Comparison of ENCODE assay signal across 21 mouse cellular contexts in the genomic region with DNA sequence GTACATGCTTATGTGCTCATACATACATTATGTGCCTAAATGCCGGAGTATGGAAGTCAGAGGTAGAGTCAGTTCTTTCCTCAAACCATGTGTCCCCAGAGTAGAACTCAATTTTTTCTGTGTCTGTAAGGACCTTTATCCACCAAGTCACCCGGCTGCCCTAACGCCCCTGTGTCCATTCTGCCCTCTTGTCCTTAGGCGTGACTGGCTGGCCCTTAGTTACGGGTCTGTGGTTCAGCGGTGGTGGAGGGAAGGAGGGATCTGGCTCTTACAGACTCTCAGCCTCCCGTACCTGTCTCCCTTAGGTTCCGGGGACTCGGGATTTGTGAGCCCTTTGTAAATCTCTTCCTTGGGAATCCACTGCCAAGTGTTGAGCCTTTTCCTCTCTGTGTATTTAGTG. TPM values are rescaled to one million over a fixed set of nuclear protein-coding genes. Genes with fewer than 3 reads are reported as not detected.
DNase-seq lines count a peak whose midpoint lies in the region; ATAC-seq and TF ChIP-seq lines count a peak whose summit lies in the region.
"Had no signal": no experiment of that assay in that cellular context is flagged by ENCODE, and none has a peak within 500 bp of the region (broad histone marks: within the 10 kb centered on the region; RNA-seq: fewer than 3 reads in every experiment).

No protein-coding gene starts in this region.

- peak; percentile 27; the same call in 1 of the 2 replicates for ATAC-seq in liver, embryonic 16.5 days (ENCODE audit: low read depth)
- ATAC-seq in liver, embryonic 12.5 days = no peak
- ATAC-seq in kidney, postnatal 0 days (replicated peaks; ENCODE audit: low FRiP score, low read depth) = no peak
- no peak for ATAC-seq in stomach, postnatal 0 days (ENCODE audit: low FRiP score, low TSS enrichment)
- ATAC-seq in intestine, embryonic 15.5 days = no peak
- ATAC-seq: CD4-positive, CD25-positive, alpha-beta regulatory T cell, adult 4 months; forebrain, postnatal 0 days had no signal

- no peak for TF ChIP-seq EP300 in stomach, postnatal 0 days (optimal IDR thresholded peaks at IDR 0.05)

- peaks cover 8% of the 10 kb centered on the region for H3K4me1 ChIP-seq in liver, embryonic 16.5 days (ENCODE audit: control insufficient read depth, low read depth, low read length)
- peaks cover 19% of the 10 kb centered on the region for H3K4me1 ChIP-seq in liver, embryonic 12.5 days
- peaks cover 10% of the 10 kb centered on the region; the same call in 1 of the 2 replicates for H3K4me1 ChIP-seq in kidney, adult 2 months (ENCODE audit: control insufficient read depth, insufficient read depth, low read length)
- 0 out of 2 replicates have a peak, but pooled peaks cover 5% of the 10 kb centered on the region for H3K4me1 ChIP-seq in kidney, postnatal 0 days (replicated peaks; ENCODE audit: insufficient read depth, low read length)
- no peaks in the 10 kb centered on the region for H3K4me1 ChIP-seq in stomach, postnatal 0 days (replicated peaks; ENCODE audit: control insufficient read depth, insufficient read depth)
- 0 out of 2 replicates have a peak, but pooled peaks cover 2% of the 10 kb centered on the region for H3K4me1 ChIP-seq in intestine, embryonic 15.5 days (replicated peaks)
- H3K4me1 ChIP-seq: neural tube, embryonic 13.5 days had no signal

- DNase-seq in kidney, adult 2 months = peak; percentile 79
- no peak for DNase-seq in kidney, postnatal 0 days (ENCODE audit: low spot score)
- peak; percentile 21 for DNase-seq in stomach, postnatal 0 days (ENCODE audit: low spot score)
- DNase-seq in frontal cortex, adult 2 months (ENCODE audit: extremely low spot score in 1 of 2, low spot score in 1 of 2) = no peak
- DNase-seq: cerebellum, adult 11-12 months; cerebellum, postnatal 10 days; forebrain, postnatal 0 days; lung, adult 2 months; midbrain, embryonic 14.5 days; retina, postnatal 1 day; right cerebral cortex, postnatal 25 days; spleen, adult 18-20 months had no signal

- H3K27ac ChIP-seq in liver, embryonic 16.5 days (ENCODE audit: low read length) = no peak overlapping the region
- no peak overlapping the region for H3K27ac ChIP-seq in liver, embryonic 12.5 days
- H3K27ac ChIP-seq in kidney, adult 2 months (ENCODE audit: insufficient read depth, low read depth, low read length) = no peak overlapping the region
- peak overlapping the region; percentile 44; the same call in 1 of the 2 replicates for H3K27ac ChIP-seq in kidney, postnatal 0 days
- no peak overlapping the region for H3K27ac ChIP-seq in stomach, postnatal 0 days (replicated peaks)
- no peak overlapping the region for H3K27ac ChIP-seq in intestine, embryonic 15.5 days
- H3K27ac ChIP-seq: embryonic facial prominence, embryonic 12.5 days; heart, embryonic 10.5 days; hindbrain, embryonic 15.5 days; neural tube, embryonic 13.5 days had no signal

- no peak overlapping the region for H3K9ac ChIP-seq in liver, embryonic 16.5 days (ENCODE audit: low read depth, low read length)
- no peak overlapping the region for H3K9ac ChIP-seq in liver, embryonic 12.5 days
- no peak overlapping the region for H3K9ac ChIP-seq in kidney, postnatal 0 days (ENCODE audit: low read depth, low read length)
- H3K9ac ChIP-seq in stomach, postnatal 0 days (ENCODE audit: low read length) = no peak overlapping the region
- no peak overlapping the region for H3K9ac ChIP-seq in intestine, embryonic 15.5 days
- H3K9ac ChIP-seq: embryonic facial prominence, embryonic 12.5 days; forebrain, postnatal 0 days; hindbrain, embryonic 15.5 days; neural tube, embryonic 13.5 days had no signal

- 80% methylated on average over 9 of the region's 9 CpGs for WGBS in liver, embryonic 16.5 days (ENCODE audit: insufficient replicate concordance)
- 86% methylated on average over 9 of the region's 9 CpGs for whole genome bisulfite sequencing in liver, embryonic 12.5 days (ENCODE audit: insufficient replicate concordance)
- WGBS in kidney, adult 2 months = 38% methylated on average over 9 of the region's 9 CpGs
- 50% methylated on average over 9 of the region's 9 CpGs for WGBS in kidney, postnatal 0 days
- 78% methylated on average over 9 of the region's 9 CpGs for WGBS in stomach, postnatal 0 days
- WGBS in intestine, embryonic 15.5 days = 86% methylated on average over 9 of the region's 9 CpGs

- no peaks in the 10 kb centered on the region for H3K36me3 ChIP-seq in liver, embryonic 16.5 days (ENCODE audit: control insufficient read depth, insufficient read depth)
- peaks cover 41% of the 10 kb centered on the region for H3K36me3 ChIP-seq in liver, embryonic 12.5 days
- H3K36me3 ChIP-seq in kidney, adult 2 months (ENCODE audit: control insufficient read depth, insufficient read depth, low read length) = no peaks in the 10 kb centered on the region
- 0 out of 2 replicates have a peak, but pooled peaks cover 2% of the 10 kb centered on the region for H3K36me3 ChIP-seq in kidney, postnatal 0 days (ENCODE audit: insufficient read depth, low read length)
- no peaks in the 10 kb centered on the region for H3K36me3 ChIP-seq in stomach, postnatal 0 days (ENCODE audit: control insufficient read depth, insufficient read depth, low read length)
- 0 out of 2 replicates have a peak, but pooled peaks cover 4% of the 10 kb centered on the region for H3K36me3 ChIP-seq in intestine, embryonic 15.5 days
- H3K36me3 ChIP-seq: hindbrain, embryonic 15.5 days had no signal

- no peak overlapping the region for H3K4me3 ChIP-seq in liver, embryonic 16.5 days (ENCODE audit: low read depth, low read length)
- H3K4me3 ChIP-seq in liver, embryonic 12.5 days = no peak overlapping the region
- no peak overlapping the region for H3K4me3 ChIP-seq in kidney, adult 2 months (ENCODE audit: insufficient read depth, low read depth, low read length)
- no peak overlapping the region for H3K4me3 ChIP-seq in kidney, postnatal 0 days (replicated peaks; ENCODE audit: low read depth, low read length)
- H3K4me3 ChIP-seq in stomach, postnatal 0 days (ENCODE audit: low read depth, low read length) = no peak overlapping the region
- H3K4me3 ChIP-seq in intestine, embryonic 15.5 days (replicated peaks) = no peak overlapping the region
- H3K4me3 ChIP-seq: embryonic facial prominence, embryonic 12.5 days; heart, embryonic 10.5 days; hindbrain, embryonic 15.5 days; megakaryocyte, embryonic 14.5 days; neural tube, embryonic 13.5 days had no signal

- no peak for TF ChIP-seq POLR2A in kidney, adult 2 months (IDR thresholded peaks at IDR 0.05; ENCODE audit: low read depth, low read length)

- TF ChIP-seq CTCF in kidney, adult 2 months (conservative IDR thresholded peaks at IDR 0.05; ENCODE audit: insufficient read depth, insufficient read length, low read depth, low read length) = no peak
- TF ChIP-seq CTCF in kidney, postnatal 0 days (IDR thresholded peaks at IDR 0.05; ENCODE audit: low read depth) = no peak
- no peak for TF ChIP-seq CTCF in stomach, postnatal 0 days (IDR thresholded peaks at IDR 0.05; ENCODE audit: low read depth)

- H3K9me3 ChIP-seq in liver, embryonic 16.5 days (replicated peaks; ENCODE audit: control insufficient read depth, low read length) = no peaks in the 10 kb centered on the region
- H3K9me3 ChIP-seq in liver, embryonic 12.5 days (replicated peaks) = no peaks in the 10 kb centered on the region
- no peaks in the 10 kb centered on the region for H3K9me3 ChIP-seq in kidney, postnatal 0 days (replicated peaks; ENCODE audit: low read length)
- H3K9me3 ChIP-seq in stomach, postnatal 0 days (ENCODE audit: control insufficient read depth, low read length) = no peaks in the 10 kb centered on the region
- H3K9me3 ChIP-seq in intestine, embryonic 15.5 days = no peaks in the 10 kb centered on the region
- H3K9me3 ChIP-seq: embryonic facial prominence, embryonic 12.5 days; heart, embryonic 10.5 days; hindbrain, embryonic 15.5 days; megakaryocyte, embryonic 14.5 days; neural tube, embryonic 13.5 days had no signal

- H3K4me2 ChIP-seq in liver, embryonic 16.5 days (ENCODE audit: low read depth, low read length) = no peak overlapping the region
- no peak overlapping the region for H3K4me2 ChIP-seq in liver, embryonic 12.5 days
- H3K4me2 ChIP-seq in kidney, postnatal 0 days (ENCODE audit: low read length) = no peak overlapping the region
- H3K4me2 ChIP-seq in stomach, postnatal 0 days (replicated peaks; ENCODE audit: low read depth) = no peak overlapping the region
- H3K4me2 ChIP-seq in intestine, embryonic 15.5 days (replicated peaks) = no peak overlapping the region
- H3K4me2 ChIP-seq: embryonic facial prominence, embryonic 12.5 days; hindbrain, embryonic 15.5 days; neural tube, embryonic 13.5 days had no signal

- H3K27me3 ChIP-seq in liver, embryonic 16.5 days (ENCODE audit: control insufficient read depth, insufficient read depth, low read depth, low read length) = no peaks in the 10 kb centered on the region
- H3K27me3 ChIP-seq in liver, embryonic 12.5 days (replicated peaks) = no peaks in the 10 kb centered on the region
- H3K27me3 ChIP-seq in kidney, adult 2 months (replicated peaks; ENCODE audit: control insufficient read depth, insufficient read depth, low read length) = no peaks in the 10 kb centered on the region
- H3K27me3 ChIP-seq in kidney, postnatal 0 days (ENCODE audit: insufficient read depth, low read length) = no peaks in the 10 kb centered on the region
- H3K27me3 ChIP-seq in stomach, postnatal 0 days (ENCODE audit: control insufficient read depth, insufficient read depth, low read length) = no peaks in the 10 kb centered on the region
- H3K27me3 ChIP-seq in intestine, embryonic 15.5 days (replicated peaks) = no peaks in the 10 kb centered on the region
- H3K27me3 ChIP-seq: embryonic facial prominence, embryonic 12.5 days; hindbrain, embryonic 15.5 days; megakaryocyte, embryonic 14.5 days; neural tube, embryonic 13.5 days had no signal

RNA-seq across cellular contexts. Expression of gene Wipf2, which starts 13.6 kb away (rescaled TPM):
- 1.2 and 1.6 TPM in 2 replicates for polyA plus RNA-seq in liver, embryonic 16.5 days (2015; fragmentation: Nextera tagmentation; extraction: Ambion mirVana)
- polyA plus RNA-seq in liver, embryonic 12.5 days (2016; fragmentation: Nextera tagmentation; extraction: Ambion mirVana) = 2.0 and 2.2 TPM in 2 replicates
- polyA plus RNA-seq in kidney, adult 2 months (2012; rRNA removed) = 8.7 and 9.9 TPM in 2 replicates
- 3.4 and 3.5 TPM in 2 replicates for polyA plus RNA-seq in kidney, postnatal 0 days (2015; fragmentation: Nextera tagmentation; extraction: Ambion mirVana)
- polyA plus RNA-seq in stomach, postnatal 0 days (2015; fragmentation: Nextera tagmentation; extraction: Ambion mirVana) = 4.9 and 5.3 TPM in 2 replicates
- 3.7 and 4.2 TPM in 2 replicates for polyA plus RNA-seq in intestine, embryonic 15.5 days (2015; fragmentation: Nextera tagmentation; extraction: Ambion mirVana)
- 26.3 and 26.7 TPM in 2 replicates for polyA plus RNA-seq in frontal cortex, adult 2 months (2012; rRNA removed)

RNA-seq across cellular contexts. Expression of gene Cdc6, which starts 30.6 kb away (rescaled TPM):
- polyA plus RNA-seq in liver, embryonic 16.5 days (2015; fragmentation: Nextera tagmentation; extraction: Ambion mirVana) = 52.7 and 57.3 TPM in 2 replicates
- polyA plus RNA-seq in liver, embryonic 12.5 days (2016; fragmentation: Nextera tagmentation; extraction: Ambion mirVana) = 86.5 and 89.9 TPM in 2 replicates
- polyA plus RNA-seq in kidney, adult 2 months (2012; rRNA removed) = 0.11 and 0.14 TPM in 2 replicates
- 12.3 and 15.5 TPM in 2 replicates for polyA plus RNA-seq in kidney, postnatal 0 days (2015; fragmentation: Nextera tagmentation; extraction: Ambion mirVana)
- polyA plus RNA-seq in stomach, postnatal 0 days (2015; fragmentation: Nextera tagmentation; extraction: Ambion mirVana) = 6.6 and 7.0 TPM in 2 replicates
- polyA plus RNA-seq in intestine, embryonic 15.5 days (2015; fragmentation: Nextera tagmentation; extraction: Ambion mirVana) = 24.0 and 26.7 TPM in 2 replicates
- 0.62 and 0.67 TPM in 2 replicates for polyA plus RNA-seq in frontal cortex, adult 2 months (2012; rRNA removed)

RNA-seq across cellular contexts. Expression of gene Rapgefl1, which starts 40.4 kb away (rescaled TPM):
- 0.06 and 0.18 TPM in 2 replicates for polyA plus RNA-seq in liver, embryonic 16.5 days (2015; fragmentation: Nextera tagmentation; extraction: Ambion mirVana)
- polyA plus RNA-seq in liver, embryonic 12.5 days (2016; fragmentation: Nextera tagmentation; extraction: Ambion mirVana) = 0.21 and 0.24 TPM in 2 replicates
- polyA plus RNA-seq in kidney, adult 2 months (2012; rRNA removed) = 4.2 and 4.7 TPM in 2 replicates
- polyA plus RNA-seq in kidney, postnatal 0 days (2015; fragmentation: Nextera tagmentation; extraction: Ambion mirVana) = 0.77 and 1.0 TPM in 2 replicates
- 6.9 and 7.7 TPM in 2 replicates for polyA plus RNA-seq in stomach, postnatal 0 days (2015; fragmentation: Nextera tagmentation; extraction: Ambion mirVana)
- polyA plus RNA-seq in intestine, embryonic 15.5 days (2015; fragmentation: Nextera tagmentation; extraction: Ambion mirVana) = 1.1 and 1.2 TPM in 2 replicates
- polyA plus RNA-seq in frontal cortex, adult 2 months (2012; rRNA removed) = 167 and 174 TPM in 2 replicates

RNA-seq across cellular contexts. Expression of gene Rara, which starts 50.6 kb away (rescaled TPM):
- 4.2 and 5.4 TPM in 2 replicates for polyA plus RNA-seq in liver, embryonic 16.5 days (2015; fragmentation: Nextera tagmentation; extraction: Ambion mirVana)
- 6.8 and 7.1 TPM in 2 replicates for polyA plus RNA-seq in liver, embryonic 12.5 days (2016; fragmentation: Nextera tagmentation; extraction: Ambion mirVana)
- 18.0 and 19.6 TPM in 2 replicates for polyA plus RNA-seq in kidney, adult 2 months (2012; rRNA removed)
- 25.7 and 26.3 TPM in 2 replicates for polyA plus RNA-seq in kidney, postnatal 0 days (2015; fragmentation: Nextera tagmentation; extraction: Ambion mirVana)
- 20.1 and 25.9 TPM in 2 replicates for polyA plus RNA-seq in stomach, postnatal 0 days (2015; fragmentation: Nextera tagmentation; extraction: Ambion mirVana)
- 30.7 and 31.5 TPM in 2 replicates for polyA plus RNA-seq in intestine, embryonic 15.5 days (2015; fragmentation: Nextera tagmentation; extraction: Ambion mirVana)
- 6.4 and 7.9 TPM in 2 replicates for polyA plus RNA-seq in frontal cortex, adult 2 months (2012; rRNA removed)

Comparison
In these comparisons a context has a peak if more than half of its experiments do, and no peak if none do; other contexts are left out.
1. DNase-seq: peak in kidney, adult 2 months (single experiment) and stomach, postnatal 0 days (single experiment); none in kidney, postnatal 0 days (single experiment) and frontal cortex, adult 2 months (0 of 2).
2. RNA of gene Rapgefl1, which starts 40.4 kb away (polyA plus RNA-seq): 167 to 174 TPM in frontal cortex, adult 2 months; 6.9 to 7.7 TPM in stomach, postnatal 0 days, 4.2 to 4.7 TPM in kidney, adult 2 months, 1.1 to 1.2 TPM in intestine, embryonic 15.5 days, 0.77 to 1.0 TPM in kidney, postnatal 0 days, 0.21 to 0.24 TPM in liver, embryonic 12.5 days and 0.06 to 0.18 TPM in liver, embryonic 16.5 days; every median in the first group is over 10 times any median in the second.